Mouse (Mus musculus): ENCODE data around the gene Hsd17b14. TPM values are rescaled to one million over a fixed set of nuclear protein-coding genes. Genes with fewer than 3 reads are reported as not detected.

Hsd17b14 gene
- polyA plus RNA-seq, 1 experiment from 2014 or later: 0.43 TPM

GRCm38 (mm10) chr7:45560843-45561623 lies 6.3 kb downstream of the Hsd17b14 start:
- Histone ChIP-seq H3K4me1 (peaks cover 17% of the 10 kb centered on the region), H3K4me3 (no peak overlapping the region), H3K36me3 (no peaks in the 10 kb centered on the region), H3K27me3 (ENCODE audit: low read depth, poor library complexity, severe bottlenecking) (no peaks in the 10 kb centered on the region), H3K9me3 (replicated peaks) (no peaks in the 10 kb centered on the region), H3K27ac (replicated peaks) (no peak overlapping the region)
- 34% methylated on average over 17 of the region's 17 CpGs for WGBS
- peak; percentile 73 for DNase-seq (ENCODE audit: low spot score)

GRCm38 (mm10) chr7:45561624-45562520 lies 7.2 kb downstream of the Hsd17b14 start:
- Histone ChIP-seq H3K27me3 (ENCODE audit: low read depth, poor library complexity, severe bottlenecking) (no peaks in the 10 kb centered on the region), H3K4me3 (no peak overlapping the region), H3K9me3 (replicated peaks) (no peaks in the 10 kb centered on the region), H3K4me1 (peaks cover 16% of the 10 kb centered on the region), H3K27ac (replicated peaks) (no peak overlapping the region), H3K36me3 (no peaks in the 10 kb centered on the region)
- DNase-seq (ENCODE audit: low spot score): no peak
- 62% methylated on average over 12 of the region's 12 CpGs for WGBS

GRCm38 (mm10) chr7:45564811-45565210 lies 10.1 kb downstream of the Hsd17b14 start:
- Histone ChIP-seq H3K4me3 (no peak overlapping the region), H3K27me3 (ENCODE audit: low read depth, poor library complexity, severe bottlenecking) (no peaks in the 10 kb centered on the region), H3K9me3 (replicated peaks) (no peaks in the 10 kb centered on the region), H3K4me1 (peaks cover 36% of the 10 kb centered on the region), H3K27ac (replicated peaks) (no peak overlapping the region), H3K36me3 (no peaks in the 10 kb centered on the region)
- 84% methylated on average over 2 of the region's 2 CpGs for WGBS
- no peak for DNase-seq (ENCODE audit: low spot score)

GRCm38 (mm10) chr7:45565446-45565845 lies 10.8 kb downstream of the Hsd17b14 start:
- Histone ChIP-seq H3K4me3 (no peak overlapping the region), H3K27me3 (ENCODE audit: low read depth, poor library complexity, severe bottlenecking) (no peaks in the 10 kb centered on the region), H3K27ac (replicated peaks) (no peak overlapping the region), H3K36me3 (no peaks in the 10 kb centered on the region), H3K4me1 (peaks cover 42% of the 10 kb centered on the region), H3K9me3 (replicated peaks) (no peaks in the 10 kb centered on the region)
- WGBS: 89% methylated on average over 9 of the region's 9 CpGs
- no peak for DNase-seq (ENCODE audit: low spot score)

- H3K27ac ChIP-seq (replicated peaks): peak overlapping the region; percentile 84
- no peaks in the 10 kb centered on the region for H3K27me3 ChIP-seq (ENCODE audit: low read depth, poor library complexity, severe bottlenecking)
- no peak for DNase-seq (ENCODE audit: low spot score)
- H3K4me3 ChIP-seq: peak overlapping the region; percentile 64
- H3K9me3 ChIP-seq (replicated peaks): no peaks in the 10 kb centered on the region
- no peaks in the 10 kb centered on the region for H3K36me3 ChIP-seq
- 78% methylated on average over 8 of the region's 8 CpGs for WGBS
- H3K4me1 ChIP-seq: peaks cover 45% of the 10 kb centered on the region
These were observed 12.6 kb downstream of the Hsd17b14 start for GRCm38 (mm10) chr7:45567112-45567779.

- 2% methylated on average over 24 of the region's 24 CpGs for WGBS
- Histone ChIP-seq H3K36me3 (no peaks in the 10 kb centered on the region), H3K27me3 (ENCODE audit: low read depth, poor library complexity, severe bottlenecking) (no peaks in the 10 kb centered on the region), H3K27ac (replicated peaks) (peak overlapping the region; percentile 84), H3K4me3 (peak overlapping the region; percentile 64), H3K4me1 (peaks cover 44% of the 10 kb centered on the region), H3K9me3 (replicated peaks) (no peaks in the 10 kb centered on the region)
- DNase-seq (ENCODE audit: low spot score): peak; percentile 89
These were observed 13.3 kb downstream of the Hsd17b14 start for GRCm38 (mm10) chr7:45567780-45568516.

- no peaks in the 10 kb centered on the region for H3K9me3 ChIP-seq (replicated peaks)
- no peaks in the 10 kb centered on the region for H3K27me3 ChIP-seq (ENCODE audit: low read depth, poor library complexity, severe bottlenecking)
- 77% methylated on average over 10 of the region's 10 CpGs for WGBS
- no peaks in the 10 kb centered on the region for H3K36me3 ChIP-seq
- H3K4me1 ChIP-seq: peaks cover 44% of the 10 kb centered on the region
- H3K4me3 ChIP-seq: peak overlapping the region; percentile 64
- H3K27ac ChIP-seq (replicated peaks): peak overlapping the region; percentile 84
- DNase-seq (ENCODE audit: low spot score): no peak
These were observed 14.1 kb downstream of the Hsd17b14 start for GRCm38 (mm10) chr7:45568601-45569473.

- WGBS: under 1% methylated on average over 42 of the region's 42 CpGs
- H3K27ac ChIP-seq (replicated peaks): peak within 1 kb of the TSS; percentile 97
- no peaks in the 10 kb centered on the region for H3K27me3 ChIP-seq (ENCODE audit: low read depth, poor library complexity, severe bottlenecking)
These were observed 15.5 kb downstream of the Hsd17b14 start, which contains the start of gene Bcat2 for GRCm38 (mm10) chr7:45570103-45570741. Gene Bcat2, plus strand, starts transcription at chr7:45570153.

GRCm38 (mm10) chr7:45571966-45572365 lies 17.3 kb downstream of the Hsd17b14 start:
- no peaks in the 10 kb centered on the region for H3K27me3 ChIP-seq (ENCODE audit: low read depth, poor library complexity, severe bottlenecking)
- H3K4me1 ChIP-seq: peaks cover 44% of the 10 kb centered on the region
- peaks cover 19% of the 10 kb centered on the region for H3K36me3 ChIP-seq
- H3K27ac ChIP-seq (replicated peaks): no peak overlapping the region
- DNase-seq (ENCODE audit: low spot score): no peak
- 67% methylated on average over 1 of the region's 1 CpGs for WGBS
- no peaks in the 10 kb centered on the region for H3K9me3 ChIP-seq (replicated peaks)
- H3K4me3 ChIP-seq: no peak overlapping the region

More at GRCm38 (mm10) chr7:45570103-45570741, 15.5 kb downstream of the Hsd17b14 start, which contains the start of gene Bcat2:
- Histone ChIP-seq H3K4me1 (peaks cover 44% of the 10 kb centered on the region), H3K36me3 (peaks cover 2% of the 10 kb centered on the region; the same call in 1 of the 2 replicates), H3K4me3 (peak within 1 kb of the TSS; percentile 87), H3K9me3 (replicated peaks) (no peaks in the 10 kb centered on the region)
- DNase-seq (ENCODE audit: low spot score): peak; percentile 74

- WGBS: 88% methylated on average over 8 of the region's 8 CpGs
- H3K27ac ChIP-seq (replicated peaks): no peak overlapping the region
- H3K4me1 ChIP-seq: peaks cover 28% of the 10 kb centered on the region
- no peaks in the 10 kb centered on the region for H3K27me3 ChIP-seq (ENCODE audit: low read depth, poor library complexity, severe bottlenecking)
- no peak for DNase-seq (ENCODE audit: low spot score)
- H3K9me3 ChIP-seq (replicated peaks): no peaks in the 10 kb centered on the region
- H3K4me3 ChIP-seq: no peak overlapping the region
- H3K36me3 ChIP-seq: peaks cover 35% of the 10 kb centered on the region
These were observed 19.3 kb downstream of the Hsd17b14 start for GRCm38 (mm10) chr7:45573954-45574353.
